Mouse (Mus musculus) neural tube, embryonic 15.5 days (tissue): Measurements from ENCODE around the gene Ddx56. TPM values are rescaled to one million over a fixed set of nuclear protein-coding genes. Genes with fewer than 3 reads are reported as not detected.
"Not testable (repeated sequence)": the region's sequence is repeated elsewhere in the genome, so short reads cannot be mapped to it uniquely, and the experiment has no call there.

Source experiments
- ATAC-seq: fragments of 200-750 bp; cut with Nextera tagmentation; 2 replicates; pipeline ENCODE4 v1.8.0; 2017; ENCODE audit warnings: mild to moderate bottlenecking, moderate TSS enrichment, moderate library complexity; ENCODE audit not compliant: low FRiP score
- H3K27ac ChIP-seq: fragments of 300-500 bp; sonication (generic); replicated peaks from 2 replicates; pipeline ENCODE4 v1.5.1; 2015; ENCODE audit warnings: mild to moderate bottlenecking, inconsistent platforms
- H3K27me3 ChIP-seq: fragments of 300-500 bp; sonication (generic); replicated peaks from 2 replicates; pipeline ENCODE4 v1.6.1; 2015; ENCODE audit warnings: inconsistent platforms
- H3K36me3 ChIP-seq: fragments of 300-500 bp; sonication (generic); 2 replicates; pipeline ENCODE4 v1.6.1; 2015; ENCODE audit warnings: inconsistent platforms
- H3K4me1 ChIP-seq: fragments of 300-500 bp; sonication (generic); 2 replicates; pipeline ENCODE4 v1.6.1; 2015; ENCODE audit warnings: inconsistent platforms
- H3K4me2 ChIP-seq: fragments of 300-500 bp; sonication (generic); 2 replicates; pipeline ENCODE4 v1.6.1; 2015; ENCODE audit warnings: inconsistent platforms, mild to moderate bottlenecking, moderate library complexity
- H3K4me3 ChIP-seq: fragments of 300-500 bp; sonication (generic); replicated peaks from 2 replicates; pipeline ENCODE4 v1.5.1; 2015; ENCODE audit warnings: mild to moderate bottlenecking, inconsistent platforms
- H3K9ac ChIP-seq: fragments of 300-500 bp; sonication (generic); replicated peaks from 2 replicates; pipeline ENCODE4 v1.6.1; 2015; ENCODE audit warnings: mild to moderate bottlenecking, inconsistent platforms
- H3K9me3 ChIP-seq: fragments of 300-500 bp; sonication (generic); replicated peaks from 2 replicates; pipeline ENCODE4 v1.6.1; 2016; ENCODE audit warnings: inconsistent platforms
- WGBS: fragments of 180-500 bp; shearing (Covaris S2); methylation state at CpG from one replicate; pipeline ENCODE4 v1.1.7; 2015; ENCODE audit warnings: mixed read lengths; 5-methylcytosine and 5-hydroxymethylcytosine counted together
- polyA plus RNA-seq: library from polyadenylated mRNA; unstranded; fragments of >200 nt; fragmentation: Nextera tagmentation; extraction: Ambion mirVana; gene quantifications from 2 replicates; pipeline ENCODE4 v1.2.1, GENCODE M21; 2015

Gene Ddx56
- polyA plus RNA-seq, 1 experiment from 2014 or later: 70.7 TPM

GRCm38 (mm10) chr11:6259413-6259812, 8.2 kb downstream of the Ddx56 start:
- ATAC-seq: no peak
- Histone ChIP-seq H3K4me1 (no peaks in the 10 kb centered on the region), H3K27me3 (no peaks in the 10 kb centered on the region)

GRCm38 (mm10) chr11:6256490-6257072, 11.0 kb downstream of the Ddx56 start:
- Histone ChIP-seq H3K4me2 (no peak overlapping the region), H3K27me3 (no peaks in the 10 kb centered on the region), H3K27ac (no peak overlapping the region), H3K9me3 (no peaks in the 10 kb centered on the region), H3K36me3 (peaks cover 44% of the 10 kb centered on the region), H3K9ac (no peak overlapping the region), H3K4me1 (no peaks in the 10 kb centered on the region), H3K4me3 (no peak overlapping the region)
- 72% methylated on average over 6 of the region's 6 CpGs for WGBS
- ATAC-seq: no peak

More at GRCm38 (mm10) chr11:6259413-6259812, 8.2 kb downstream of the Ddx56 start:
- 93% methylated on average over 7 of the region's 7 CpGs for WGBS
- H3K36me3 ChIP-seq: peaks cover 71% of the 10 kb centered on the region
- no peak overlapping the region for H3K9ac ChIP-seq
- no peak overlapping the region for H3K4me2 ChIP-seq
- H3K27ac ChIP-seq: no peak overlapping the region
- no peaks in the 10 kb centered on the region for H3K9me3 ChIP-seq
- H3K4me3 ChIP-seq: no peak overlapping the region

- not testable (repeated sequence) for H3K27ac ChIP-seq, H3K4me1 ChIP-seq, H3K9me3 ChIP-seq, H3K4me2 ChIP-seq, H3K4me3 ChIP-seq, H3K9ac ChIP-seq, ATAC-seq, H3K27me3 ChIP-seq
- 93% methylated on average over 2 of the region's 2 CpGs for WGBS
- H3K36me3 ChIP-seq: peaks cover 24% of the 10 kb centered on the region
These were observed 13.0 kb downstream of the Ddx56 start for GRCm38 (mm10) chr11:6254602-6255001.

GRCm38 (mm10) chr11:6252824-6253223, 14.7 kb downstream of the Ddx56 start:
- peaks cover 6% of the 10 kb centered on the region for H3K36me3 ChIP-seq
- no peak for ATAC-seq
- no peaks in the 10 kb centered on the region for H3K4me1 ChIP-seq
- H3K27ac ChIP-seq: no peak overlapping the region
- no peak overlapping the region for H3K9ac ChIP-seq
- no peaks in the 10 kb centered on the region for H3K27me3 ChIP-seq
- H3K4me3 ChIP-seq: no peak overlapping the region
- no peak overlapping the region for H3K4me2 ChIP-seq
- WGBS: 89% methylated on average over 4 of the region's 4 CpGs
- H3K9me3 ChIP-seq: no peaks in the 10 kb centered on the region

- H3K9me3 ChIP-seq: no peaks in the 10 kb centered on the region
- peaks cover under 1% of the 10 kb centered on the region; the same call in 1 of the 2 replicates for H3K36me3 ChIP-seq
- H3K27ac ChIP-seq: no peak overlapping the region
- no peaks in the 10 kb centered on the region for H3K27me3 ChIP-seq
- no peak overlapping the region for H3K4me2 ChIP-seq
- H3K4me1 ChIP-seq: no peaks in the 10 kb centered on the region
- ATAC-seq: no peak
- H3K9ac ChIP-seq: no peak overlapping the region
- 89% methylated on average over 5 of the region's 5 CpGs for WGBS
- no peak overlapping the region for H3K4me3 ChIP-seq
These were observed 15.3 kb downstream of the Ddx56 start for GRCm38 (mm10) chr11:6252248-6252647.

GRCm38 (mm10) chr11:6244707-6245106, 22.9 kb downstream of the Ddx56 start:
- no peaks in the 10 kb centered on the region for H3K27me3 ChIP-seq
- ATAC-seq: no peak
- no peak overlapping the region for H3K4me3 ChIP-seq
- H3K9me3 ChIP-seq: no peaks in the 10 kb centered on the region
- no peaks in the 10 kb centered on the region for H3K36me3 ChIP-seq
- no peaks in the 10 kb centered on the region for H3K4me1 ChIP-seq
- H3K9ac ChIP-seq: no peak overlapping the region
- no peak overlapping the region for H3K27ac ChIP-seq
- WGBS: 57% methylated on average over 19 of the region's 19 CpGs
- no peak overlapping the region for H3K4me2 ChIP-seq

- Histone ChIP-seq H3K27ac (no peak overlapping the region), H3K4me2 (no peak overlapping the region), H3K9me3 (0 out of 2 replicates have a peak, but pooled peaks cover 6% of the 10 kb centered on the region), H3K27me3 (no peaks in the 10 kb centered on the region), H3K9ac (no peak overlapping the region), H3K4me1 (no peaks in the 10 kb centered on the region), H3K36me3 (no peaks in the 10 kb centered on the region), H3K4me3 (no peak overlapping the region)
- WGBS: 87% methylated on average over 4 of the region's 4 CpGs
- no peak for ATAC-seq
These were observed 34.5 kb downstream of the Ddx56 start for GRCm38 (mm10) chr11:6233025-6233424.

- no peaks in the 10 kb centered on the region for H3K4me1 ChIP-seq
- WGBS: 84% methylated on average over 7 of the region's 7 CpGs
- no peak within 1 kb of the TSS for H3K4me3 ChIP-seq
- H3K9me3 ChIP-seq: 0 out of 2 replicates have a peak, but pooled peaks cover 3% of the 10 kb centered on the region
- no peak within 1 kb of the TSS for H3K9ac ChIP-seq
- H3K4me2 ChIP-seq: no peak within 1 kb of the TSS
- no peaks in the 10 kb centered on the region for H3K36me3 ChIP-seq
- H3K27ac ChIP-seq: no peak within 1 kb of the TSS
- H3K27me3 ChIP-seq: no peaks in the 10 kb centered on the region
- no peak for ATAC-seq
These were observed 37.6 kb downstream of the Ddx56 start, which contains the start of gene Npc1l1 for GRCm38 (mm10) chr11:6230012-6230411. Gene Npc1l1 (minus strand): TSS chr11:6230143.

GRCm38 (mm10) chr11:6224541-6225229, 42.9 kb downstream of the Ddx56 start:
- Histone ChIP-seq H3K27ac (no peak overlapping the region), H3K36me3 (no peaks in the 10 kb centered on the region), H3K9me3 (no peaks in the 10 kb centered on the region), H3K9ac (no peak overlapping the region), H3K4me1 (no peaks in the 10 kb centered on the region), H3K27me3 (no peaks in the 10 kb centered on the region), H3K4me3 (no peak overlapping the region), H3K4me2 (no peak overlapping the region)
- 85% methylated on average over 14 of the region's 14 CpGs for WGBS
- ATAC-seq: no peak

- WGBS: 92% methylated on average over 10 of the region's 10 CpGs
- no peaks in the 10 kb centered on the region for H3K4me1 ChIP-seq
These were observed 45.4 kb downstream of the Ddx56 start for GRCm38 (mm10) chr11:6222187-6222586.

GRCm38 (mm10) chr11:6219967-6220366, 47.6 kb downstream of the Ddx56 start:
- 85% methylated on average over 6 of the region's 6 CpGs for WGBS
- no peaks in the 10 kb centered on the region for H3K9me3 ChIP-seq
- no peaks in the 10 kb centered on the region for H3K27me3 ChIP-seq
- no peak overlapping the region for H3K9ac ChIP-seq
- no peak for ATAC-seq
- H3K36me3 ChIP-seq: no peaks in the 10 kb centered on the region
- no peak overlapping the region for H3K27ac ChIP-seq
- no peak overlapping the region for H3K4me2 ChIP-seq
- H3K4me3 ChIP-seq: no peak overlapping the region
- H3K4me1 ChIP-seq: no peaks in the 10 kb centered on the region

More at GRCm38 (mm10) chr11:6222187-6222586, 45.4 kb downstream of the Ddx56 start:
- Histone ChIP-seq H3K27me3 (no peaks in the 10 kb centered on the region), H3K27ac (no peak overlapping the region), H3K36me3 (no peaks in the 10 kb centered on the region), H3K9me3 (no peaks in the 10 kb centered on the region), H3K9ac (no peak overlapping the region), H3K4me3 (no peak overlapping the region), H3K4me2 (no peak overlapping the region)
- ATAC-seq: no peak

GRCm38 (mm10) chr11:6218189-6218896, 49.2 kb downstream of the Ddx56 start:
- H3K4me2 ChIP-seq: no peak overlapping the region
- no peaks in the 10 kb centered on the region for H3K4me1 ChIP-seq
- H3K27me3 ChIP-seq: no peaks in the 10 kb centered on the region
- no peak overlapping the region for H3K9ac ChIP-seq
- H3K27ac ChIP-seq: no peak overlapping the region
- no peak overlapping the region for H3K4me3 ChIP-seq
- no peak for ATAC-seq
- H3K36me3 ChIP-seq: no peaks in the 10 kb centered on the region
- H3K9me3 ChIP-seq: no peaks in the 10 kb centered on the region
- 83% methylated on average over 11 of the region's 11 CpGs for WGBS
